Mouse (Mus musculus) brain, embryonic 18.5 days (tissue): ENCODE data around the gene Fam19a1.
A peak's percentile ranks its signal among the peaks of the same experiment; 100 is the strongest.
"Not testable (repeated sequence)": the region's sequence is repeated elsewhere in the genome, so short reads cannot be mapped to it uniquely, and the experiment has no call there.

Source experiments
- DNase-seq: peaks from one replicate; pipeline ENCODE4 v3.0.0-alpha.2; 2012; ENCODE audit warnings: low read depth, low spot score

Fam19a1 gene

DNA sequence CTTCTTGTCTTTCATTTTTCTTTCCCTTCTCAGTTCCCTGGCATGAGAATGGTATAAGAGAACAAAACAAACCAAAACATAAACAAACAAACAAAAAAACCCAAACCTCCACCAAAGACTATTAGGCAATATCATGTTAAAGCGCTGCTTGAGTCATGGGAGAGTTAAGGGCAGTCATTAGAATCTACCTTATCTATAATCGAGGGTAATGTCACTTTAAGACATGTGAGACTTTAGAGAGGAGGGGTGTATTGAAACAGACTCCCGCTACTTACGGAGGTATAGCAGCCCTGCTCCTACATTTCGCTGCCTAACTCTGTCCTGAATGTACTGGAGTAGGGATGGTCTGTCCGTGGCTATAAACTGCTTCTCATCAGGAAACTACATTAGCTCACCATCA, at the start of gene Fam19a1:
Gene Fam19a1 (plus strand): TSS at position 301 of the 400 bp plus-strand sequence.
- DNase-seq = no peak

DNA sequence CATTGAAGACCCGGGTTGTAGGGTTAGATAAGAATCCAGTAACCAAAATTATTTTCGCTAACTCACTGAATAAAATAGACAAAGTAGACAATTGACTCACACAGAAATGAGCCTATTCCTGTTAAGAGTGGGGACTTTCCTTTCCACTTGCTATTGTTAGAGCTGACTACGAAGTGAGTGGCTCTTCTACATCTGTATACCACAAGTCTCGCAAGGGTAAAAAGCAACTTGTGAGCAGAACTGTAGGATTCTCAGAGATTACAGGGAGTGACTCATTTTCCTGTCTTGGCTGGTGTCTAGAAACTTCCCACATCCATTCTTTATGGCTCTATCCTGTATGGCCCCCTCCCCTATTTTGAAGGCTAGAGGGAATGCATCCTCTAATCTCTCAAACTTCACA, 41.9 kb upstream of the Fam19a1 start:
- no peak for DNase-seq

DNA sequence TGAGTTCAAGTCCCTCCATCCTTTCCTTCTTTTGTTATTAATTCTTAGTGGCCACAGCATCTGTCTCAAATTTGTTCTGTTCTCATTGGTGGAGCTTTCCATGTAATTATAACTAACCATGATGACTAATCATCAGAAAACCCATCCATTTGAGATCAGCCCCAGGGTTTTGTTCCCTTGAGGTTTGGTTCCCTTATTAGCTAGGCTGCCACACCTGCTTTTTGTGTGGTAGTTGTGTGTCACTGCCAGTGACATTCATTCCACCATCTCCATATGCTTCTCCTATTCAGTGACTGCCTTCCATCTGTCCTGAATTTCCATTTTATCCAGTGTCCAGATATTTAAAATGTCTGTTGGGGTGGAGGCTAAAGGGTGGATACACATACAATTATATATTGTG, 41.4 kb upstream of the Fam19a1 start:
- no peak for DNase-seq

DNA sequence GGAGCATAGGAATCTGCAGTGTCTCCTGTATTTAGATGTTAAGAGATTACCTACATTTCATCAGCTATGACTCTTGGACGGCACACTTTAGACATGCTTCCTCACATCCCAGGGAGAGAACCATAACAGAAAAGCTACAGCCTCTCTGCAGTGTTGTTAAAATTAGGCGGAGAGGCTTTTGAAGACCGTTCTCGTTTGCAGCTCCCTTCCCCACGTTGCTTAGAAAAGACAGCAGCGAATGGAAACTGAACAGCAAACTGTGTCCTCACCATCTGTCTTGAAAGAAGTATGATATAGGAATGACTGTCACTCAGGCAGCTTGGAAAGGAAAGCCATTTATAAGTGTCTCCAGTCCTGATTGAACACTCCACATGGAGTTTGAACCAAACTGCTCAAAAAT, 23.0 kb upstream of the Fam19a1 start:
- no peak for DNase-seq

DNA sequence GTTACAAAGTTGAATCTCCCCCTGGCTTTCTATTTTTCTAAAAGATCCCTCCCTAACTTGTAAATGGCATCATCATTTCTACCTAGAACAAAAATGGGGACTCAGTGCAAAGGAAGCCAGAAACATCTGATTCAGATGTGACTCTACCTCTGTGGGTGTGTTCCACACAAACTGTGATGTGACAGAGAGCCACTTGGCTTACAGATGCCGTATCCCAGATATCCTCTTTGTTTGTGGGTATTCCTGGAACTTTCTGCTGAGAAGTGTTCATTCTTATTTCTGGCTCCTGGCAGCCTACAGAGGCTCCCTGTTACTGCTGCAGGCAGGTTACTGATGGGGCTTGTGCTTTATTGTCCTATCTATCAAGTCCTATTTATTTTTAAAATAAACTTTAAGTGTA, 19.2 kb upstream of the Fam19a1 start:
- no peak for DNase-seq

DNA sequence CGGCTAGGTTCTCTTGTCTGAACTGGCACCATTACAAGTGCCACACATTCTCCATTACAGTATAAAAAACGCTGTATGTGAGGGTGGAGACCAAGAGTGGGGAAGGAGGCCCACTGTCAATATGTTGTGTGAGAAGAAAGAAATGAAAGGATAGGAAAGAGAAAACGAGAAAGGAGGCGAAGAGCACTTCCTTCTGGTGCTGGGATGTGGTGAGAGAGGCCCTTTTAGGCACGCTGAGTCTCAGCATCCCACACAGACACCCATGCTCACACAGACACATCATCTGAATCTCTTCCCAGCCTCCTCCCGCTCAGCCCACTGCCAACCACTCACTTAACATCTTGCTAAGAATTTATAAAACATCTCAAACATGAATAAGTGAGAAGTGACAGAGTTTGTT, 14.7 kb upstream of the Fam19a1 start:
- no peak for DNase-seq

DNA sequence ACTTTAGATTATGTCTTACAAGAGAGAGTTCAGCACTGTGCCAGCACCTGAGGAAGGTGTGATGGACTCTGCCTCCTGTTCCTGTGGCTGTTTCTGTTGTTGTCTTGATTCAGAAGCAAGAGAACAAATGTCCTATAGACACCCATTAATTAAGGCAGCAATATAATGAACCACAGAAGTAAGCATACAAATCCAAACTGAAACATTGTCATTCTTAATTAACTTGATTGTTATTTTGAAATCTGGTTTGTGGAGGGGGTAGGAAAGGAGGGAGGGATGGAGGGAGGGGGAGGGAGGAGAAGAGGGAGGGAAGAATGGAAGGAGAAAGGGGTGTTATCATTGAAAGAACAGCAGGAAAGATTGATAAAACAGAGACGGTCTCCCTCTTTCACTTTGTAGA, 1.3 kb upstream of the Fam19a1 start:
- DNase-seq = no peak

DNA sequence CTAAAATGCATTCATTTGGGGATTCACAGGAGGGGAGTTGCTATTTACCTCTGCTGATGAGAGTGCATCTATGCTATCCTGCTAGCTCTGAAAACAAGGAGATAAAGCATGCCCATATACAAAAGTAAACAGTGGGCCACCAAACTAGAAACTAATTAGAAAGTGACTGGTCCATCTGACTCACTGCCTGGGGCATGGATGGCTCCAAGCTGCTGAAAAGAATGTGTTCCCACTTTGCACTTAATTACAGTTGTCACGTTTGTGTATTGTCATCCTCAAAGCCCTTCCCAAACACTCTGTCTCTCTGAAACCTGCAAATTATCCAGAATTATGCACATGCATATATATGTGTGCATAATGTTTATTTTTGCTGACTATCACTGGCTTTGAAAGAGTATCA, 1.2 kb downstream of the Fam19a1 start:
- DNase-seq = no peak

DNA sequence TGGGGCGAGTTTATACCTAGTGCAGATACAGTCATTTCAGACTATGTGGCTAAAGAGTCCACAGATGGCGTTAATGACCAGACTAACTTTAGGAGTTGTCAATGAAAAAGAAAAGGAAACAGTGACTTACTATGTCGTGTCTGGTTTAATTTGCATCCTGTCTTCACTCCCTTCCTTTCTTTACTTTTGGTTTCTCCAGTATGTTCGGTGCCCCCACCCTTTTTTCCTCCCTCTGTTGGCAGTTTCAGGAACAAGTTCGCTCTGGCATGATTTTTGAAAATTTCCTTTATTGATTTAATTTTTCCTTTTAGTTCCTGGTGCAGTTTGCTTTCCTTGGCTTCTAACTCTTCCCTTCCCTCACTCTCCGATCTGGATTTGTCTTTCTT, 3.2 kb downstream of the Fam19a1 start:
- no peak for DNase-seq

DNA sequence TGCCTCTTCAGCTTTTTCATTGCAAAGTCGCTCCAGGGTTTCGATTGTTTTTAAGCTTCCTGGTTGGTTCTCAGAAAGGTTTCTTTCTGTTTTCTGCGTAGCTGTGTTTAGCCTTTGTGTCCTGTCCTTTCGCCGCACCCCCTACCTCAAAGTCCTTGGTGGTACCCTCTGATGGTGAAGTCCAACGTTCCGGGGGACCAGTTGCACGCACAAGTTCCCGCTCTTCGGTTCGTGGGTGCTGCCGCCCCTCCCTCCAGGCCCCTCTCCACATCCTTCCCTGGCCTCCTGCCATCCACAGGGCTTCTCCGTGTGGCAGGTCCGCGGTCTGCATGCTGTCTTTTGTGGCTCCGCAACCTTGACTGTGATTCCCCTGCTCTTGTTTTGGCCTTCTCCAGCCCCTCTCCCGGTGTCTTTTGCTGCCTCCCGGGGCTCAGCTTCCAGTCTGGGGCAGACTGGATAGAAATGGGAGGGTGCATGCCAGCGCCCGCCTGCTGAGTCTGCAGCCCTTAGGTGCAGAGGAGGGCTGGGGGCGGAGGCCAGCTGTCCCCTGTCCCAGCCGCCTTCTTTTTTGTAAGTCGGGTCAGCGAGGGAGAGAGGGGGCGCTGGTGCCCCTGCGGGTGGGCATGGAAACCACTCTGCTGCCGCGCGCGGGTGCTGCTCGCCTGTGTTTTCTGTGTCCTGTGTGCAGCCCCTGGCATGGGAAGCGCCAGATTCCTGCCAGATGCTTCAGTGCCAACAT, 3.7 kb downstream of the Fam19a1 start:
- no peak for DNase-seq

DNA sequence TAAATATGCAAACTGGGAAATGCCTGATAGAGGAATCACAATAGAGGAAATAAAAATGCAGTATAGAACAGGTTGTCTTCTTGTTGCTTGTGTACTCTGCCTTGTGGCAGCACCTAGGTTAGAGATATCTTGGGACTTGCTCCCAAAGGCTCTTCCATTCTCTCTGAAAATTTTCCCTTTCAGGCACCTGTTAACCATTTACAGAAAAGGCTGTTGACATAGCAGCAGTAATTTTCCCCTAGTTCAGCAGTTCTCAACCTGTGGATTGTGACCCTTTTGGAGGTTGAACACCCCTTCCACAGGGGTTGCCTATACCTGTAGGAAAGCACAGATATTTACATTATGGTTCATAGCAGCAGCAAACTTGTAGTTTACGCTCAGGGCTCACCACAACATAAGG, 30.4 kb downstream of the Fam19a1 start:
- no peak for DNase-seq

DNA sequence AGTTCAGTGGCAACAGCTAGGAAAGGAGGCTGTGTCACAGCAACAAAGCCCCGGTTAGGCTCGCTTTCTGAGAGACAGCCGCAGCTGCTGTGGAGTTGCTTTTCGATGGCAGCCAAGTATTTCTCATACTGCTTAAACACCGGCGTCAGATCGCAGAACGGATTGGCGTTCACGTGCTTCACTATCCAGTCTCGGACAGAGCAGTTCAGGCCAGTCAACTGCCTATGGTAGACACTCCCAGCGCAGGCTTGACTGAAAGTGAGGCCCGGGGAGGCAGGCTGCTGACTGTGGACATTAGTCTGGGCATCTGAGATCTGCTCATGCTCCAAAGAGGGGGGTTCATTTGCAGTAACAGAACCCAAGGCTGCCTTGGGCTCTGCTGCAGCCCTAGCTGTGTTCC, 52.4 kb downstream of the Fam19a1 start:
- DNase-seq = no peak

DNA sequence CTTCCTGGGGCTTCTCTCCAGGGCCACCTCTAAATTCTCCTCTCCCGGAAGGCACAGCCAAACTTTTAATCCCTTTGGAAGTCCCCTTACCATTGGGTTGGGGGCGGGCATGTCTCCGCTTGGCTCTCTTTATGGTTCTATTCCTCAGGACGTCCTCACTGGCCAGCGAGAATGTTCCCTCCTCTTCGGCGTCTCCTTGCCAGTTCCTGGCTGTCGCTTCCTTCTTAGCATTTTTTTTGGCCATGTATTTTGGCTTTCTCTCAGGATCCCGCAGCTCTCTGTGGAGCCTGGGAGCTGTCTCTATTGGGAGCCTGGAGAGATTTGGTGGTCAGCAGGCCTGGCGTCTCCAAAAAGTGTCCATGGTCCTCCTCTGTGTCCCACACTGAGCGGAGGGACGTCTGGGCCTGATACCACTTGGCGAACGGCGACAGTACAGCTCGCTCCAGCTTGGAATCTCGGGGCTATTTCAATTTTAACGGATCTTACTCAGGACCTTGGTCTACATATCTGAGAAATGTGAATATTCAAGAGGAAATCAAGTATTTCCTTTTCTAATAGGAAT, 52.9 kb downstream of the Fam19a1 start, which contains the start of gene 1700123L14Rik:
Gene 1700123L14Rik (minus strand): TSS at position 426 of the 562 bp plus-strand sequence.
- no peak for DNase-seq

DNA sequence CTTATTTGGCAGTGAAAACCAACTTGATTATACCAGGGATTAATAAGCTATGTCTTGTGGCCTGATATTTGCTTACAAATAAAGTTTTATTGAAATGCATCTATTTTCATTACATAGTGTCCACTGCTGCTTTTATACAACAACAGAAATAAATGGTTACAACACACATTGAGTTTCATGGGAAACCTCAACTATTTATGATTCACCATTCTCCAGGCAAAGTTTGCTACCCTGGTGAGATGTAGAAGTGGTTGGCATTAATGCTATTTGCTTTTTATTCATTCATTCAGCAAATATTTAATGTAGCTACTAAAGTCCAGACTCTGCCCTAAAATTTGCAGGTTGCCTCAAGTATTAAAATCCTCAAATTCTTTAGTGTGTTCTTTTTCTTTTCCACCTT, 54.1 kb downstream of the Fam19a1 start:
- DNase-seq = no peak

DNA sequence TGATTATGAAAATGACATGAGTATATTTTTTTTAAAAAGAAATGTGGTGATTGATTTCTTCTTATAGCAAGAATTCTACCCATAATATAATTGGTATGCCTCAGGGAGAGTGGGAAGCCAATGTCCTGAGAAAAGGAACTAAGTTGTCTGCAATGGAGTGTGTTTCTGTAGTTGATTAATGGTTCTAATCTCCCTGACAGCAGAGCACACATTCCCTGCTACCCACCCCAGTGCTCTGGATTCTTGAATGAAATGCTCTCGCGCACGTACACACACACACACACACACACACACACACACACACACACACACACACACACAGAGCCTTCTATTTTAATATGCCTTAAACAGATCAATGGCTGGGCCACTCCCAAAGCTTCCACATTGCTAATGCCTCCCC, 60.7 kb downstream of the Fam19a1 start:
- DNase-seq = no peak

DNA sequence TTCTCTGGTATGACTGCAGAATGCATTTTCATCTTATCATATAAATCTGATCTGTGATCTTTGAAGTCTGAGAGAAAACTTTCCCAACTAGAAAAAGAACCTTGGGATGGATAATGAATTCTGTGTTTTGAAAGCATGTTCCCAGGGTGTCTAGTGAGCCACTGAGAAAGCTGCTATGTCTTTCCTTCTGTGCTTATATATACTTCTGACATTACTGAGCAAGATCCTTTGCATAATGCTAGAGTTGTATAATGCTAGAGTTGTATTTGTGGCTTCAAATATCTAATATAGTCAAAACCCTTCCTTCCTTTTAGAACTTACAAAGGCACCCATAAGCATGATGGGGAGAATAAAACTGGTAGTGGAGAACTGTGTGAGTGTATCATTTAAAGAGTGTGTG, 65.6 kb downstream of the Fam19a1 start:
- DNase-seq = no peak

DNA sequence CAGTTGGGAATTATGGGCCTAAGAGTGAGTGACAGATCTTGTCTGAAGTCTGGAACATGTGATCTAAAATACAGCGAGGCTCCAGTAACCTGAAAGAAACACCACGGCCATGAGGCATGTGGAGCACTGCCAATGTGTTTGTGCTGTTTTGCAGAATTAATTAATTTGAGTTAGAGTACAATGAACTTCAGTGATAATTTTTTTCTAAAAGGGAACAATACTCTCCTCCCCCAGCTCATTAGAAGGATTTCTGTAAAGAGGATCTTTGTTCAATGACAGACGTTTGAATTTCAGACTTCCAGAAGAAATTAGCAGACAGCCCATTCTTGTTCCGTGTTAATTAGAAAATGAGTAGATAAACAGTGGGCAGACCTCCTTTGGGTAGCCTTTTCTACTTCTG, 70.4 kb downstream of the Fam19a1 start:
- no peak for DNase-seq

DNA sequence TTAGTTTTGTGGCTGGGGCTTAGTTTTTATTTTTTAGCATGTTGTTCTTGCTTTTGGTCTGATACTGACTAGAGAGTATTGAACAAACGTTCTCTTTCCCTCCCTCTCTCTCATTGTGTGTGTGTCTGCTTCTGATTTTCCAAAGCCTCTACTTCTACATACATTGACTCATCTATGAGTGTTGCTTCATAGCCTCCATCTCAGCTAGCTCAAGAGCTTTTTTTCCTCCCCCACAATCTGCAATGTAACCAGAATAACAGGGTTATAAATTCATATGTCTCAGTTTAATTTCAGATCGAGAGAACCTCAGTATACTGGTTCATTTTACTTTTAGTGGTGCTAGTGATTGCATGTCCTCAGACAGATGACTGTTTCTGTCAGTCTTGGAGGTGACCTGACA, 73.6 kb downstream of the Fam19a1 start:
- no peak for DNase-seq

DNA sequence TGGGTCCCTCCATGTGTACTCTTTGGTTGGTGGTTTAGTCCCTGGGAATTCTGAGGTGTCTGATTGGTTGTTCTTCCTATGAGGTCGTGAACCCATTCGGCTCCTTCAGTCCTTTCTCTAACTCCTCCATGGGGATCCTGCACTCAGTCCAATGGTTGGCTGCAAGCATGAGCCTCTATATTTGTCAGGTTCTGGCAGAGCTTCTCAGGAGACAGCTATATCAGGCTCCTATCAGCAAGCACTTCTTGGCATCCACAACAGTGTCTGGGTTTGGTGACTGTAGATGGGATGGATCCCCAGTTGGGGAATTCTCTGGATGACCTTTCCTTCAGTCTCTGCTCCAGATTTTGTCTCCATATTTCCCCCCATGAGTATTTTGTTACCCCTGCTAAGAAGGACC, 86.0 kb downstream of the Fam19a1 start:
- not testable (repeated sequence) for DNase-seq

DNA sequence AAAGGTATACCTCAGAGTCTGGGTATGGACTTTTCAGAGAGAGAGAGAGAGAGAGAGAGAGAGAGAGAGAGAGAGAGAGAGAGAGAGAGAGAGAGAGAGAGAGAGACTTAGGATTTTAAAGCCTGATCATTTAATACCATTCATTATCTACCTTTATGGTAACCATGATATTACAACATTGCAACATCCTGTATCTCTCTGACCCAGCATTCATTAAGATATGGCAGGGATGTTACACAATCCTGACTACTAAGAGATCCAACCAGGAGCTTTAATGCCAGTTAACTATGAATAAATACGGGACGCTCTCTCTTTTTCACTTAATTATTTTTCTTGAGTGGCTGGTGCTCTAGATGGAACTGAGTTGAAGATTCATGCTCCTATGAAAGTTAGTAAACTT, 92.4 kb downstream of the Fam19a1 start:
- DNase-seq = no peak

DNA sequence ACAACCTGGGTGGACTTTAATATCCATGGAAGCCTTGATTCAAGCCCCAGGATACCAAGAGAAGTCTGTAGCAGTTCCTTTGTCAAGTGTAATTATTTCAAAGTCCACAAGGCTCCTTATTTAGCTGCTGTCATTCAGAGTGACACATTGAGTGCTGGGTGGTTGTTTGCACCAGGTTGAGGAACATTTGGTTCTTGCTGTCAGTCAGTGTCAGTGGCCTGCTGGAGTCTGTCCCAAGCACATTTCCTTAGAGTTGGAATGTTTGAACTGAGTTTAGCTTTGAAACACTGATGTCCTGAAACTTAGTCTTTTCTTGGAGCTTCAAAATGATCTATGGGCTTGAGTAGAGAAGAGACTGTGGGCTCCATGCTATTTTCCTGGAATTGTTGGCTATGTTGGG, 121.9 kb downstream of the Fam19a1 start:
- DNase-seq = no peak

DNA sequence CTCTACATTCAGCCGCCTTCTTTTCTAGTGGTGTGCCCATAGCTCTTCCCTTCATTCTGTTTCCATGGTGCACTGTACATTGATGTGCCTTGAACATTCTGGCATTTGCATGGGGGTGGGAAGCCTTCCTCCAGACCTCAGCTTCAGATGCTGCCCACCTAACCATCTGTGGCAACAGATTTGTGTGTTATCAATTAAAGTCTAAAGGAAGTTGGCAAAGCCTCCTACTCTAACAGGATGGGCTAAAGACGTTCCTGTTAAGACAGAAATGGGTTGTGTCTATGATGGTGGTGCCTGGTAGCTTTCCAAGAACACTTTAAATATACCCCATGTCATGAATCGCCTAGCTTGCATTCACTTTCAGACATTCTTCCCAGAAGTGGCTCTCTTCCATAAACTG, 131.4 kb downstream of the Fam19a1 start:
- DNase-seq = peak; percentile 34

DNA sequence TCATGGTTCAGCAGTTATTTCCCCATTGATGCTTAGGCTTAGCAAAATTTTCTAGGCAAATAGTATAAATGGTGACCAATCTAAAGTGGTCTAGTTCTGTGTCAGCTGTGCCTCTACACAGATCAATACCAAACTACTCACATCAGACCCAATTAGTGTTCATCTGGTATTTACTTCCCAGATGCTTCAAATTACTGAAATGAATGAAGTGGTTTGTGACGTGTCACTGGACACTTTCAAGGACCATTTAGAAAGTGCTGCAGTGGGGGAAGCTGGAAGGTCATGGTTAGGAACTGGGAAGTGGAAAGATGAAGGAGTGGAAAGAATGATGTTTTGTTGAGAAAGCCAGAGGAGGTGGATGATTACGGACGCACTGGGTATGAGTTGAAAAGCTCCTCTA, 139.0 kb downstream of the Fam19a1 start:
- DNase-seq = no peak

DNA sequence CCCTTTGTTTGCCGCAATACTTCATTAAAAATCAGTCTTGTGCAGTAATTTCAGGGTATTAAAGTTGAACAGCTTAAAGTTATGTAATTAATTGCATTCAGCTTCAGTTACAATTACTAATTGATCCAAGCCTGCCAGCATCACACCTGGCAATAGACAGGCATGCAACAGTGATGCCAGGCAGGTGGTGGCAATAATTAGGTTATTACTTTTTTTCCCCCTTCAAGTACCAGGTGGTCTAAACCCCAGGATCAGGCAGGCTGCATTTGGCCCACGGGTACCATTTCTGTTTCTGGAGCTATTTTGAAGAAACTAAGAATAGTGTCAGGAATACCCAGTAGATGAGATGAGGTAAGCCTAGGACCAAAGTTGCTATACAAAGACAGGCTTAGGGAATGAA, 141.9 kb downstream of the Fam19a1 start:
- DNase-seq = no peak
